ENCODE assay signal across 33 mouse cellular contexts in the genomic region with DNA sequence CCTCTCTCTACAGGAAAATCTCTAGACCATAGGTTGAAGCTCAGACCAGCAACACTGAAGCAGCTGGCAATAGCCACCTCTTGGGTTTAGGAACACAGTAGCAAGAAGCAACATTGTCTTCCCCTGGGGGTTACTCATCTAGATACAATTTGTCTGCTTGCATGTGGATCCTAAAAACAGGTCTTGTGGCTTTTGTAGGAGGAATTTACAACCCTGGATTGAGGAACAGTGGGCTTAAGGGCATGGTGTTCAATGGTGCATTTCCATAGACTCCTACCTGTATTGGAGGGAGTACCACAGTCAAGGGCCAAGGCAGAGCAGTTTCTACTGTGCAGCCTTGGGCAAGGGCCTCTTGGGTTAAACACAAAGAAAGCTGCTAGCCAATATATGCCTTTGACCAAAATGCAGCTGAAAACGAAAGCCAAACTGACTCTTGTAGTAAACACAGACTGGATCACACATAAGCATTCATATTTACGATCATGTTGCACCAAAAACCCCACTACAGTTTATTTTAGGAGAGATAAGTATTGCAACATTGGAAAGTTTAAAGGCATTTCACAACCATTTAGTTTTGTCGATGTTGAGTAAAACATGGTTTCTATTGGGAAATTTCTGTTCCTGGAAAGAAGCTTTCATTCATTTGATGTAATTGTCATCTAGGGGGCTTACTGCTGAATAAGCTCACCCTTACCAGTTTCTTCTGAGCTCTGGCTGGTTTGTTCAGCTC. TPM values are rescaled to one million over a fixed set of nuclear protein-coding genes. Genes with fewer than 3 reads are reported as not detected.
DNase-seq lines count a peak whose midpoint lies in the region; ATAC-seq and TF ChIP-seq lines count a peak whose summit lies in the region.
"Had no signal": no experiment of that assay in that cellular context is flagged by ENCODE, and none has a peak within 500 bp of the region (broad histone marks: within the 10 kb centered on the region; RNA-seq: fewer than 3 reads in every experiment).

No protein-coding gene starts in this region.

- no peak overlapping the region for H3K9ac ChIP-seq in liver, embryonic 14.5 days (replicated peaks)
- H3K9ac ChIP-seq in midbrain, embryonic 11.5 days (ENCODE audit: low read length) = no peak overlapping the region
- no peak overlapping the region for H3K9ac ChIP-seq in midbrain, embryonic 15.5 days
- H3K9ac ChIP-seq in forebrain, embryonic 12.5 days = no peak overlapping the region
- H3K9ac ChIP-seq: embryonic facial prominence, embryonic 13.5 days; forebrain, embryonic 13.5 days; heart, embryonic 15.5 days; limb, embryonic 12.5 days; liver, embryonic 13.5 days had no signal

- peaks cover 0 to 5% of the 10 kb centered on the region in 2 experiments; a peak in 1 of 4 replicates for H3K4me1 ChIP-seq in liver, embryonic 14.5 days (replicated peaks; ENCODE audit: control insufficient read depth in 2 of 2, insufficient read depth in 2 of 2, low read length in 1 of 2)
- 0 out of 2 replicates have a peak, but pooled peaks cover 2% of the 10 kb centered on the region for H3K4me1 ChIP-seq in midbrain, embryonic 11.5 days (ENCODE audit: control insufficient read depth, insufficient read depth, low read length)
- no peaks in the 10 kb centered on the region for H3K4me1 ChIP-seq in midbrain, embryonic 15.5 days
- 0 out of 2 replicates have a peak, but pooled peaks cover 3% of the 10 kb centered on the region for H3K4me1 ChIP-seq in forebrain, embryonic 12.5 days
- H3K4me1 ChIP-seq: forebrain, embryonic 13.5 days; heart, embryonic 15.5 days; limb, embryonic 12.5 days; liver, embryonic 13.5 days had no signal

- no peaks in the 10 kb centered on the region for H3K9me3 ChIP-seq in liver, embryonic 14.5 days (ENCODE audit: control insufficient read depth, low read length)
- H3K9me3 ChIP-seq in midbrain, embryonic 11.5 days (ENCODE audit: control insufficient read depth, low read length) = no peaks in the 10 kb centered on the region
- no peaks in the 10 kb centered on the region for H3K9me3 ChIP-seq in midbrain, embryonic 15.5 days
- 0 out of 2 replicates have a peak, but pooled peaks cover 5% of the 10 kb centered on the region for H3K9me3 ChIP-seq in forebrain, embryonic 12.5 days
- H3K9me3 ChIP-seq: heart, embryonic 10.5 days; heart, embryonic 15.5 days; liver, embryonic 13.5 days had no signal

- WGBS in liver, embryonic 14.5 days (ENCODE audit: insufficient replicate concordance) = 49% methylated on average over 3 of the region's 3 CpGs
- WGBS in midbrain, embryonic 11.5 days = 90% methylated on average over 3 of the region's 3 CpGs
- WGBS in midbrain, embryonic 15.5 days = 91% methylated on average over 3 of the region's 3 CpGs
- 96% methylated on average over 3 of the region's 3 CpGs for WGBS in forebrain, embryonic 12.5 days

- TF ChIP-seq EP300 in liver, embryonic 14.5 days (IDR thresholded peaks at IDR 0.05; ENCODE audit: low read depth) = peak; percentile 29; the same call in 1 of the 2 replicates

- no peaks in the 10 kb centered on the region for H3K36me3 ChIP-seq in liver, embryonic 14.5 days (replicated peaks; ENCODE audit: control insufficient read depth, insufficient read depth, low read depth)
- no peaks in the 10 kb centered on the region for H3K36me3 ChIP-seq in midbrain, embryonic 11.5 days (ENCODE audit: control insufficient read depth, insufficient read depth, low read length)
- H3K36me3 ChIP-seq in midbrain, embryonic 15.5 days (replicated peaks) = no peaks in the 10 kb centered on the region
- no peaks in the 10 kb centered on the region for H3K36me3 ChIP-seq in forebrain, embryonic 12.5 days (replicated peaks)
- H3K36me3 ChIP-seq: embryonic facial prominence, embryonic 13.5 days; heart, embryonic 10.5 days; heart, embryonic 15.5 days; limb, embryonic 12.5 days; liver, embryonic 13.5 days had no signal

- ATAC-seq in liver, embryonic 14.5 days (ENCODE audit: insufficient read depth) = no peak
- ATAC-seq in midbrain, embryonic 11.5 days (ENCODE audit: low FRiP score) = no peak
- ATAC-seq in midbrain, embryonic 15.5 days (replicated peaks) = no peak
- ATAC-seq in common myeloid progenitor, adult 5-6 weeks (replicated peaks; ENCODE audit: low read depth, poor library complexity, severe bottlenecking) = peak; percentile 33
- ATAC-seq in megakaryocyte, adult 5-6 weeks (ENCODE audit: poor library complexity, severe bottlenecking) = peak; percentile 62
- ATAC-seq in erythroid progenitor cell, adult 5-6 weeks (replicated peaks; ENCODE audit: low FRiP score, poor library complexity, severe bottlenecking) = no peak
- no peak for ATAC-seq in forebrain, embryonic 12.5 days (ENCODE audit: low FRiP score)
- ATAC-seq: CD4-positive, CD25-positive, alpha-beta regulatory T cell, adult 4 months; forebrain, embryonic 13.5 days; hindbrain, postnatal 0 days; intestine, embryonic 16.5 days; midbrain, embryonic 16.5 days had no signal

- H3K27ac ChIP-seq in liver, embryonic 14.5 days = no peak overlapping the region
- H3K27ac ChIP-seq in midbrain, embryonic 11.5 days (ENCODE audit: low read depth, low read length) = no peak overlapping the region
- H3K27ac ChIP-seq in midbrain, embryonic 15.5 days = no peak overlapping the region
- H3K27ac ChIP-seq in forebrain, embryonic 12.5 days = no peak overlapping the region
- H3K27ac ChIP-seq: embryonic facial prominence, embryonic 13.5 days; forebrain, embryonic 13.5 days; heart, embryonic 10.5 days; heart, embryonic 15.5 days; hindbrain, postnatal 0 days; kidney, postnatal 0 days; left cerebral cortex, adult 2 months; limb, embryonic 12.5 days; liver, embryonic 13.5 days had no signal

- DNase-seq in liver, embryonic 14.5 days (ENCODE audit: low read depth in 3 of 3, low spot score in 3 of 3) = no peak
- no peak for DNase-seq in liver
- peak; percentile 23 for DNase-seq in midbrain, embryonic 11.5 days (ENCODE audit: low spot score, missing footprints)
- DNase-seq: cerebellum, adult 11 months; cerebellum, adult 9-10 months; gastrocnemius, postnatal 10 days; heart, adult 11 months; liver, embryonic 13.5 days; right cerebral cortex, adult 18-20 months; spleen, adult 18-20 months; thymus, adult 2 months; thymus, postnatal 4 days had no signal

- H3K27me3 ChIP-seq in liver, embryonic 14.5 days (ENCODE audit: control insufficient read depth, insufficient read depth, low read length) = no peaks in the 10 kb centered on the region
- no peaks in the 10 kb centered on the region for H3K27me3 ChIP-seq in midbrain, embryonic 11.5 days (ENCODE audit: control insufficient read depth, insufficient read depth, low read length)
- H3K27me3 ChIP-seq in midbrain, embryonic 15.5 days (replicated peaks) = no peaks in the 10 kb centered on the region
- H3K27me3 ChIP-seq in forebrain, embryonic 12.5 days = no peaks in the 10 kb centered on the region
- H3K27me3 ChIP-seq: forebrain, embryonic 13.5 days; heart, embryonic 15.5 days; limb, embryonic 12.5 days; liver, embryonic 13.5 days had no signal

- H3K4me2 ChIP-seq in liver, embryonic 14.5 days (ENCODE audit: low read depth) = no peak overlapping the region
- H3K4me2 ChIP-seq in midbrain, embryonic 11.5 days = no peak overlapping the region
- no peak overlapping the region for H3K4me2 ChIP-seq in midbrain, embryonic 15.5 days
- no peak overlapping the region for H3K4me2 ChIP-seq in forebrain, embryonic 12.5 days
- H3K4me2 ChIP-seq: embryonic facial prominence, embryonic 13.5 days; forebrain, embryonic 13.5 days; heart, embryonic 15.5 days; limb, embryonic 12.5 days; liver, embryonic 13.5 days had no signal

- TF ChIP-seq CTCF in liver, embryonic 14.5 days (IDR thresholded peaks at IDR 0.05; ENCODE audit: low read depth) = no peak

- H3K4me3 ChIP-seq in liver, embryonic 14.5 days (ENCODE audit: insufficient read depth in 1 of 2, low read depth in 2 of 2, low read length in 2 of 2) = no peak overlapping the region
- no peak overlapping the region for H3K4me3 ChIP-seq in midbrain, embryonic 11.5 days (ENCODE audit: low read depth, low read length)
- no peak overlapping the region for H3K4me3 ChIP-seq in midbrain, embryonic 15.5 days
- no peak overlapping the region for H3K4me3 ChIP-seq in forebrain, embryonic 12.5 days (replicated peaks)
- H3K4me3 ChIP-seq: embryonic facial prominence, embryonic 13.5 days; forebrain, embryonic 13.5 days; heart, embryonic 10.5 days; heart, embryonic 15.5 days; left cerebral cortex, adult 2 months; limb, embryonic 12.5 days; liver, embryonic 13.5 days had no signal

RNA-seq across cellular contexts. Expression of gene Cpvl, which starts 17.9 kb away (rescaled TPM):
- polyA plus RNA-seq in liver, embryonic 14.5 days (2012; rRNA removed) = not detected in 2 replicates
- polyA plus RNA-seq in liver, embryonic 14.5 days (2014; fragmentation: Nextera tagmentation; extraction: Ambion mirVana) = not detected in 2 replicates
- 0.11 TPM in 1 of 2 replicates, not detected in the other for polyA plus RNA-seq in midbrain, embryonic 11.5 days (2014; fragmentation: Nextera tagmentation; extraction: Ambion mirVana)
- polyA plus RNA-seq in midbrain, embryonic 15.5 days (2015; fragmentation: Nextera tagmentation; extraction: Ambion mirVana) = not detected in 2 replicates
- 0.09 TPM in 1 of 2 replicates, not detected in the other for total RNA-seq in common myeloid progenitor, adult 5-6 weeks (2017)
- not detected in 2 replicates for total RNA-seq in megakaryocyte, adult 5-6 weeks (2015)
- total RNA-seq in megakaryocyte, adult 5-6 weeks (2017) = not detected in 2 replicates
- not detected in 2 replicates for total RNA-seq in erythroid progenitor cell, adult 5-6 weeks (2015; ENCODE audit: low replicate concordance)
- not detected in 2 replicates for total RNA-seq in erythroid progenitor cell, adult 5-6 weeks (2017; ENCODE audit: low replicate concordance)
- not detected in 2 replicates for polyA plus RNA-seq in forebrain, embryonic 12.5 days (2016; fragmentation: Nextera tagmentation; extraction: Ambion mirVana)
- total RNA-seq: adrenal gland, adult 18-20 months; gastrocnemius, postnatal 10 days; heart, postnatal 25 days; hindbrain, postnatal 0 days; layer of hippocampus, postnatal 10 days; left cerebral cortex, adult 2 months; left cerebral cortex, postnatal 25 days had no signal
- polyA plus RNA-seq: CD4-positive, CD25-positive, alpha-beta regulatory T cell, adult 4 months; forebrain, embryonic 13.5 days; heart, embryonic 10.5 days; heart, embryonic 15.5 days; liver, embryonic 13.5 days; midbrain, embryonic 16.5 days; neural tube, embryonic 11.5 days; thymus, adult 2 months had no signal

RNA-seq across cellular contexts. Expression of gene Chn2, which starts 43.0 kb away (rescaled TPM):
- 1.3 and 1.7 TPM in 2 replicates for polyA plus RNA-seq in liver, embryonic 14.5 days (2012; rRNA removed)
- polyA plus RNA-seq in liver, embryonic 14.5 days (2014; fragmentation: Nextera tagmentation; extraction: Ambion mirVana) = 4.2 and 4.3 TPM in 2 replicates
- polyA plus RNA-seq in midbrain, embryonic 11.5 days (2014; fragmentation: Nextera tagmentation; extraction: Ambion mirVana) = 23.2 and 26.0 TPM in 2 replicates
- 34.0 and 37.5 TPM in 2 replicates for polyA plus RNA-seq in midbrain, embryonic 15.5 days (2015; fragmentation: Nextera tagmentation; extraction: Ambion mirVana)
- total RNA-seq in common myeloid progenitor, adult 5-6 weeks (2017) = 11.7 and 13.8 TPM in 2 replicates
- 15.8 and 21.5 TPM in 2 replicates for total RNA-seq in megakaryocyte, adult 5-6 weeks (2015)
- total RNA-seq in megakaryocyte, adult 5-6 weeks (2017) = 21.0 and 25.5 TPM in 2 replicates
- 6.7 and 7.9 TPM in 2 replicates for total RNA-seq in erythroid progenitor cell, adult 5-6 weeks (2015; ENCODE audit: low replicate concordance)
- total RNA-seq in erythroid progenitor cell, adult 5-6 weeks (2017; ENCODE audit: low replicate concordance) = 3.9 and 4.8 TPM in 2 replicates
- 29.8 and 30.2 TPM in 2 replicates for polyA plus RNA-seq in forebrain, embryonic 12.5 days (2016; fragmentation: Nextera tagmentation; extraction: Ambion mirVana)

Comparison
In these comparisons a context has a peak if more than half of its experiments do, and no peak if none do; other contexts are left out.
1. ATAC-seq: peak in common myeloid progenitor, adult 5-6 weeks (single experiment) and megakaryocyte, adult 5-6 weeks (single experiment); none in liver, embryonic 14.5 days (single experiment), midbrain, embryonic 11.5 days (single experiment), midbrain, embryonic 15.5 days (single experiment), erythroid progenitor cell, adult 5-6 weeks (single experiment) and forebrain, embryonic 12.5 days (single experiment).